Mouse (Mus musculus): ENCODE results near the gene Gmpr2. TPM values are rescaled to one million over a fixed set of nuclear protein-coding genes. Genes with fewer than 3 reads are reported as not detected.

The Gmpr2 gene
- polyA plus RNA-seq, 2 experiments: 14.1 to 18.2 TPM

DNA sequence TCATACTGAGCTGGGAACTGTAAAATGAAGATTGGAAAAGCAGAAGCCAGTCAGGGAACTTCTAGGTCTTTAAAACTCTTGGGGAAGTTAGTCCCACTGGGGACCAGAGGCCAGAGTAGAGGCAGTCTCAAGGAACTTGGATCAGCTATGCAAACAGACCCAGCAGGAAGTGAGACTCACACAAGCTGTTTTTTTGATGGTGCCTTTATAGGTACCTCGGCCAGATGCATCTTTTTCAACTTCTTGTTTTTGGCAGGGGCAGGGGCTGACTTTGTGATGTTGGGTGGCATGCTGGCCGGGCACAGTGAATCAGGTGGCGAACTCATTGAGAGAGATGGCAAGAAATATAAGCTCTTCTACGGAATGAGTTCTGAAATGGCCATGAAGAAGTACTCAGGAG lies 5.9 kb downstream of the Gmpr2 start:
- WGBS (ENCODE audit: insufficient replicate concordance): 70% methylated on average over 4 of the region's 4 CpGs
- TF ChIP-seq EP300 (IDR thresholded peaks at IDR 0.05; ENCODE audit: low read depth) (no peak), CTCF (IDR thresholded peaks at IDR 0.05; ENCODE audit: low read depth) (no peak)
- no peak overlapping the region for H3K27ac ChIP-seq
- no peaks in the 10 kb centered on the region for H3K9me3 ChIP-seq (ENCODE audit: control insufficient read depth, low read length)
- DNase-seq (ENCODE audit: low read depth in 3 of 3, low spot score in 3 of 3) (no peak), ATAC-seq (ENCODE audit: insufficient read depth) (no peak)
- peaks cover 43% of the 10 kb centered on the region for H3K36me3 ChIP-seq (replicated peaks; ENCODE audit: control insufficient read depth, insufficient read depth, low read depth)
- peaks cover 2 to 12% of the 10 kb centered on the region in 2 experiments; a peak in 3 of 4 replicates for H3K4me1 ChIP-seq (replicated peaks; ENCODE audit: control insufficient read depth in 2 of 2, insufficient read depth in 2 of 2, low read length in 1 of 2)
- no peak overlapping the region for H3K4me2 ChIP-seq (ENCODE audit: low read depth)
- no peak overlapping the region for H3K4me3 ChIP-seq (ENCODE audit: insufficient read depth in 1 of 2, low read depth in 2 of 2, low read length in 2 of 2)
- no peaks in the 10 kb centered on the region for H3K27me3 ChIP-seq (ENCODE audit: control insufficient read depth, insufficient read depth, low read length)
- no peak overlapping the region for H3K9ac ChIP-seq (replicated peaks)

DNA sequence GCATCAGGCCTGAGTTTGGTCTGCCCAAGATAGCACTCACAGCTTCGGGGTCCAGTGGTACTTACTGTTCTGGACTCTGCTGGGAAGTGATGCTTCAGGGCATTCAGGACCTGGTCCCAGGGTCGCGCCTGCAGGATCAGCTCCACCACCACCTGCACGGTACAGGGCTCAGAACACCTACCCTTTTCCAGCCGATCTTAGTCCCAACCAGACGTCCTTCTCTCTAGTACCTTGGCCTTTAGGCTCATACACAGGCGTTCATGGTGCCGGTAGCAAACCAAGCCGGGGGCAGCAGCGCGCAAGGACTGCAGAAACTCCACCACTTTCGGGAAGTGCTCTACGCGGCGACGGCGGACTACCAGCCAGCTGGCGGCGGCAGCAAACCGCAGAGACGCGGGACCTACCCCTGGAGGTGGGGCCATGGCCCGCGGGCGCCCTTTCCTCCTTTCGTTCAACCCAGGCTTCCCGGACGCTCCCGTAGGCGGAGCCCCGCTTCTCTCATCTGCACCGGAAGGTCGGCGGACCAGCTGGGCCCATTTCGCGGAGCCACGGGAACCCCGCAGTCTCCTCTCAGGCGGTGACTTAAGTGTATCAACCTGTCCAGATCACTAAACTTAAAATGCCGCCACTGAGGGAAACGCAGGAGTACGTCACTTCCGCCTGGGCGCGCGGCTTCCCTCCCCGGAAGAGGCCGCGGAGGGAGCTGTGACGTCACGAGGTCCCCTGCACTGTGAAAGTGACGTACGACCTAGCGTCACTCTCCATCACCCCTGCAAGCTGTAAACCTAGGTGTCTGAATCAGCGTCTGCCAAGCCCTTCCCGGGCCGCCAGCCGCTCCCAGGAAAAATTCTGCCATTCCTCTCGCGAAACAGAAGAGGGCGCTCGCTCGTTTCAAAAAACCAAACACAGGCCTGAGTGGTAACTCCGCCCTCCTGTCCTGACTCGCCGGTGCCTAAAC lies 9.7 kb downstream of the Gmpr2 start, which contains the start of gene Tinf2:
Gene Tinf2 (minus strand): TSS at position 661 of the 958 bp plus-strand sequence.
- peak within 1 kb of the TSS; percentile 80 for H3K27ac ChIP-seq
- peaks cover 2 to 9% of the 10 kb centered on the region in 2 experiments; a peak in 3 of 4 replicates for H3K4me1 ChIP-seq (replicated peaks; ENCODE audit: control insufficient read depth in 2 of 2, insufficient read depth in 2 of 2, low read length in 1 of 2)
- peak within 1 kb of the TSS; percentile 79 to 91 for H3K4me3 ChIP-seq (ENCODE audit: insufficient read depth in 1 of 2, low read depth in 2 of 2, low read length in 2 of 2)
- peak within 1 kb of the TSS; percentile 76 for H3K9ac ChIP-seq (replicated peaks)
- peaks cover 33% of the 10 kb centered on the region for H3K36me3 ChIP-seq (replicated peaks; ENCODE audit: control insufficient read depth, insufficient read depth, low read depth)
- ATAC-seq (ENCODE audit: insufficient read depth) (peak; percentile 94), DNase-seq (ENCODE audit: low read depth in 3 of 3, low spot score in 3 of 3) (peak; percentile 94 to 95 (median 95))
- H3K4me2 ChIP-seq (ENCODE audit: low read depth): peak within 1 kb of the TSS; percentile 85
- under 1% methylated on average over 66 of the region's 66 CpGs for WGBS (ENCODE audit: insufficient replicate concordance)
- peak; percentile 12 for TF ChIP-seq EP300 (IDR thresholded peaks at IDR 0.05; ENCODE audit: low read depth)
- peak; percentile 91 for TF ChIP-seq CTCF (IDR thresholded peaks at IDR 0.05; ENCODE audit: low read depth)
- H3K9me3 ChIP-seq (ENCODE audit: control insufficient read depth, low read length): no peaks in the 10 kb centered on the region
- no peaks in the 10 kb centered on the region for H3K27me3 ChIP-seq (ENCODE audit: control insufficient read depth, insufficient read depth, low read length)

DNA sequence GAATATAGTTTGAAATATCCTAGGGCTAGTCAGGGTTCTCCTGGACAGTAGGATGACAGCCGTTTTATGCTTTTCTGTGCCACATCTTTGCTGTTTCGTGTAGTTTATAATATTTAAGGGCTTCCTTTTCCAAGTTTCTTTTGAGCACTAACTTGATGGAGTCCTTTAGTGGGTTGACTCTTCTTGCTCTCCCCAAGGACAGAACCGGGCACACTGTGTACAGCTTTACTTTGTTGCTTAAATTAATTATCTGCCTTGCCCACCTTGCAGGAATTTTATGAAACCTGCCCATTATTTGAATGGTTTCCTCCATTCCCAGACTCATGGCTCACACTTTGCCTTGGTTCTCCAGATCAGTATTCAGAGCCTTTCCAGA lies 10.4 kb downstream of the Gmpr2 start:
- DNase-seq (ENCODE audit: low read depth in 3 of 3, low spot score in 3 of 3): no peak
- Histone ChIP-seq H3K4me3 (ENCODE audit: insufficient read depth in 1 of 2, low read depth in 2 of 2, low read length in 2 of 2) (peak overlapping the region; percentile 79 to 91), H3K36me3 (replicated peaks; ENCODE audit: control insufficient read depth, insufficient read depth, low read depth) (peaks cover 27% of the 10 kb centered on the region), H3K27me3 (ENCODE audit: control insufficient read depth, insufficient read depth, low read length) (no peaks in the 10 kb centered on the region), H3K9ac (replicated peaks) (peak overlapping the region; percentile 76), H3K4me1 (replicated peaks; ENCODE audit: control insufficient read depth in 2 of 2, insufficient read depth in 2 of 2, low read length in 1 of 2) (peaks cover 2 to 9% of the 10 kb centered on the region in 2 experiments; a peak in 3 of 4 replicates), H3K9me3 (ENCODE audit: control insufficient read depth, low read length) (no peaks in the 10 kb centered on the region), H3K27ac (peak overlapping the region; percentile 80), H3K4me2 (ENCODE audit: low read depth) (peak overlapping the region; percentile 85)
- TF ChIP-seq CTCF (IDR thresholded peaks at IDR 0.05; ENCODE audit: low read depth): no peak
- no peak for TF ChIP-seq EP300 (IDR thresholded peaks at IDR 0.05; ENCODE audit: low read depth)
- ATAC-seq (ENCODE audit: insufficient read depth): peak; percentile 14; the same call in 1 of the 2 replicates
- 14% methylated on average over 3 of the region's 3 CpGs for WGBS (ENCODE audit: insufficient replicate concordance)

DNA sequence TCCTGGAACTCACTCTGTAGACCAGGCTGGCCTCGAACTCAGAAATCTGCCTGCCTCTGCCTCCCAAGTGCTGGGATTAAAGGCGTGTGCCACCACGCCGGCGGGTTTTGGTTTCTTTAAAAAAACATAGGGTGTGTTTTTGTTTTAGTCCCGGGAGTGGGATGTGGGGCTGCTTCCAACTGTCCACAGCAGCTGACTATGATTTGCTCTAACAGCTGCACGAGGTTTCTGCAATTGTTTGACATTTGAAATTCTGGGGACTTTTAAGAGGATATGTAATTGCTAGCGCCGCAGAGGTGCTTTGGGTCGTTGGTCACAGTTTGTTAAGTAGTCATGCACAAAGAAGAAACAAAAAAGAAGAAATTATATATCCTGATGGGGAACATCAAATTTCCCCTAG lies 17.7 kb downstream of the Gmpr2 start:
- TF ChIP-seq CTCF (IDR thresholded peaks at IDR 0.05; ENCODE audit: low read depth): no peak
- TF ChIP-seq EP300 (IDR thresholded peaks at IDR 0.05; ENCODE audit: low read depth): no peak
- no peak overlapping the region for H3K4me2 ChIP-seq (ENCODE audit: low read depth)
- H3K27ac ChIP-seq: no peak overlapping the region
- DNase-seq (ENCODE audit: low read depth in 3 of 3, low spot score in 3 of 3): no peak
- ATAC-seq (ENCODE audit: insufficient read depth): no peak
- no peaks in the 10 kb centered on the region for H3K4me1 ChIP-seq (replicated peaks; ENCODE audit: control insufficient read depth in 2 of 2, insufficient read depth in 2 of 2, low read length in 1 of 2)
- H3K9ac ChIP-seq (replicated peaks): no peak overlapping the region
- no peaks in the 10 kb centered on the region for H3K27me3 ChIP-seq (ENCODE audit: control insufficient read depth, insufficient read depth, low read length)
- WGBS (ENCODE audit: insufficient replicate concordance): 59% methylated on average over 10 of the region's 10 CpGs
- no peaks in the 10 kb centered on the region for H3K36me3 ChIP-seq (replicated peaks; ENCODE audit: control insufficient read depth, insufficient read depth, low read depth)
- no peaks in the 10 kb centered on the region for H3K9me3 ChIP-seq (ENCODE audit: control insufficient read depth, low read length)
- H3K4me3 ChIP-seq (ENCODE audit: insufficient read depth in 1 of 2, low read depth in 2 of 2, low read length in 2 of 2): no peak overlapping the region

DNA sequence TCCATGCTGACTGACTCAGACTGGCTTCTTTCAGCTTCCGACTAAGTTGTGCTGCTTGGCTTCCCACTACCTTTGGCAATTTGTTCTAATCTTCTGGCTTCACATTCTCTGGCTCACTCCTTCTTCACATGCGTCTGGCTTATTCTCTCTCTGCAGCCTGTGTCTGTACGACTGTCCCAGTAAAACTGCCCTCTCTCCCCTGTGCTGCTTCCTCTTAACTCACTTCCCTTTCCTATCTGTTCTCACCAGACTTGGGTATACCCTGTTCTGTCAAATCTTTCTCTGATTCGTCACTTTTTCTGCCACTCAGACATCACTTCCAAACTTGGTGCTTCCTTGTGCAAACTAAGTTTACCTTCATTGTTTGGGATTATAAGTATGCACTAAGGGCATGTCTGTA lies 25.5 kb downstream of the Gmpr2 start:
- TF ChIP-seq CTCF (IDR thresholded peaks at IDR 0.05; ENCODE audit: low read depth) (no peak), EP300 (IDR thresholded peaks at IDR 0.05; ENCODE audit: low read depth) (no peak)
- Histone ChIP-seq H3K27ac (no peak overlapping the region), H3K27me3 (ENCODE audit: control insufficient read depth, insufficient read depth, low read length) (no peaks in the 10 kb centered on the region), H3K9ac (replicated peaks) (no peak overlapping the region), H3K9me3 (ENCODE audit: control insufficient read depth, low read length) (no peaks in the 10 kb centered on the region), H3K36me3 (replicated peaks; ENCODE audit: control insufficient read depth, insufficient read depth, low read depth) (no peaks in the 10 kb centered on the region), H3K4me2 (ENCODE audit: low read depth) (no peak overlapping the region), H3K4me3 (ENCODE audit: insufficient read depth in 1 of 2, low read depth in 2 of 2, low read length in 2 of 2) (no peak overlapping the region), H3K4me1 (replicated peaks; ENCODE audit: control insufficient read depth in 2 of 2, insufficient read depth in 2 of 2, low read length in 1 of 2) (0 out of 4 replicates have a peak, but pooled peaks cover 0 to 2% of the 10 kb centered on the region in 2 experiments)
- WGBS (ENCODE audit: insufficient replicate concordance): 46% methylated on average over 4 of the region's 4 CpGs
- DNase-seq (ENCODE audit: low read depth in 3 of 3, low spot score in 3 of 3) (no peak), ATAC-seq (ENCODE audit: insufficient read depth) (no peak)
